Mouse (Mus musculus): ENCODE results near the gene Smpd3. TPM values are rescaled to one million over a fixed set of nuclear protein-coding genes. Genes with fewer than 3 reads are reported as not detected.

Gene Smpd3
- polyA plus RNA-seq, 2 experiments, result 11.2 to 17.5 TPM

- Histone ChIP-seq H3K27me3 (ENCODE audit: control insufficient read depth, insufficient read depth, low read length) (no peaks in the 10 kb centered on the region), H3K27ac (replicated peaks; ENCODE audit: low read depth, low read length) (no peak overlapping the region), H3K36me3 (ENCODE audit: control insufficient read depth, insufficient read depth, low read length) (peaks cover 3% of the 10 kb centered on the region; the same call in 1 of the 2 replicates), H3K4me3 (replicated peaks; ENCODE audit: low read length) (no peak overlapping the region), H3K9me3 (ENCODE audit: control insufficient read depth, low read length) (no peaks in the 10 kb centered on the region), H3K4me2 (replicated peaks; ENCODE audit: low read depth, low read length, severe bottlenecking) (no peak overlapping the region), H3K4me1 (ENCODE audit: control insufficient read depth, insufficient read depth, low read length) (no peaks in the 10 kb centered on the region), H3K9ac (ENCODE audit: low read depth, low read length, severe bottlenecking) (no peak overlapping the region)
- no peak for DNase-seq (ENCODE audit: low spot score)
- ATAC-seq (ENCODE audit: low FRiP score, low read depth), result no peak
- WGBS, result 94% methylated on average over 10 of the region's 10 CpGs
- TF ChIP-seq POLR2A (IDR thresholded peaks at IDR 0.05; ENCODE audit: borderline replicate concordance, extremely low read depth, insufficient read depth, insufficient read length), result no peak
Observed at GRCm38 (mm10) chr8:106259579-106260255, 78.1 kb downstream of the Smpd3 start.

DNA sequence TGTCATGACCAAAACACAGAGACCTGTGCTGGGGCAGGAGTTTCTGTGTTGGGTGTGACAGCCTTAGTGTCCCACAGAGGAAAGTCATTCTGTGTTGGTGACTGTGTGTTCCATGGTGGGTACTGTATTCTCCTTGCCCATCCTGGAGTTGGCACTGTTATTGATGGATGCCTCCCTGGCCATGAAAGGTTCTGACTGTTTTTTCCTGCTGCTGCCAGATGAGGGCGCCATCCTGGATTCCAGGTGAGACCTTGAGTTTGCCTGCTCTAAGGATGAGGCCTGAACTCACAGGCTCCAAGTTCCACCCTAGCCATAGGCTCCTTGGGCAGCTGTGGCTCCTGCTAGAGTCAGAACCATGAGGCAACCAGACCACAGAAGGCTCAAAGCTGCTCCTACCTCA, 79.6 kb downstream of the Smpd3 start:
- no peak for TF ChIP-seq POLR2A (IDR thresholded peaks at IDR 0.05; ENCODE audit: borderline replicate concordance, extremely low read depth, insufficient read depth, insufficient read length)
- Histone ChIP-seq H3K9ac (ENCODE audit: low read depth, low read length, severe bottlenecking) (no peak overlapping the region), H3K36me3 (ENCODE audit: control insufficient read depth, insufficient read depth, low read length) (peaks cover 10% of the 10 kb centered on the region), H3K9me3 (ENCODE audit: control insufficient read depth, low read length) (no peaks in the 10 kb centered on the region), H3K27ac (replicated peaks; ENCODE audit: low read depth, low read length) (no peak overlapping the region), H3K4me1 (ENCODE audit: control insufficient read depth, insufficient read depth, low read length) (no peaks in the 10 kb centered on the region), H3K4me3 (replicated peaks; ENCODE audit: low read length) (no peak overlapping the region), H3K27me3 (ENCODE audit: control insufficient read depth, insufficient read depth, low read length) (no peaks in the 10 kb centered on the region), H3K4me2 (replicated peaks; ENCODE audit: low read depth, low read length, severe bottlenecking) (no peak overlapping the region)
- no peak for ATAC-seq (ENCODE audit: low FRiP score, low read depth)
- WGBS, result 22% methylated on average over 1 of the region's 1 CpGs
- no peak for DNase-seq (ENCODE audit: low spot score)

- Histone ChIP-seq H3K4me1 (ENCODE audit: control insufficient read depth, insufficient read depth, low read length) (no peaks in the 10 kb centered on the region), H3K9ac (ENCODE audit: low read depth, low read length, severe bottlenecking) (no peak overlapping the region), H3K9me3 (ENCODE audit: control insufficient read depth, low read length) (no peaks in the 10 kb centered on the region), H3K4me3 (replicated peaks; ENCODE audit: low read length) (no peak overlapping the region), H3K27me3 (ENCODE audit: control insufficient read depth, insufficient read depth, low read length) (no peaks in the 10 kb centered on the region), H3K36me3 (ENCODE audit: control insufficient read depth, insufficient read depth, low read length) (peaks cover 80% of the 10 kb centered on the region), H3K27ac (replicated peaks; ENCODE audit: low read depth, low read length) (no peak overlapping the region), H3K4me2 (replicated peaks; ENCODE audit: low read depth, low read length, severe bottlenecking) (no peak overlapping the region)
- TF ChIP-seq POLR2A (IDR thresholded peaks at IDR 0.05; ENCODE audit: borderline replicate concordance, extremely low read depth, insufficient read depth, insufficient read length), result no peak
- ATAC-seq (ENCODE audit: low FRiP score, low read depth) (no peak), DNase-seq (ENCODE audit: low spot score) (no peak)
- WGBS, result 78% methylated on average over 4 of the region's 4 CpGs
Observed at GRCm38 (mm10) chr8:106250186-106250585, 87.6 kb downstream of the Smpd3 start.

- no peak for TF ChIP-seq POLR2A (IDR thresholded peaks at IDR 0.05; ENCODE audit: borderline replicate concordance, extremely low read depth, insufficient read depth, insufficient read length)
- Histone ChIP-seq H3K9ac (ENCODE audit: low read depth, low read length, severe bottlenecking) (no peak overlapping the region), H3K27me3 (ENCODE audit: control insufficient read depth, insufficient read depth, low read length) (no peaks in the 10 kb centered on the region), H3K4me2 (replicated peaks; ENCODE audit: low read depth, low read length, severe bottlenecking) (no peak overlapping the region), H3K4me1 (ENCODE audit: control insufficient read depth, insufficient read depth, low read length) (no peaks in the 10 kb centered on the region), H3K9me3 (ENCODE audit: control insufficient read depth, low read length) (no peaks in the 10 kb centered on the region), H3K27ac (replicated peaks; ENCODE audit: low read depth, low read length) (no peak overlapping the region), H3K4me3 (replicated peaks; ENCODE audit: low read length) (no peak overlapping the region), H3K36me3 (ENCODE audit: control insufficient read depth, insufficient read depth, low read length) (peaks cover 77% of the 10 kb centered on the region)
- 78% methylated on average over 5 of the region's 5 CpGs for WGBS
- ATAC-seq (ENCODE audit: low FRiP score, low read depth) (no peak), DNase-seq (ENCODE audit: low spot score) (no peak)
Observed at GRCm38 (mm10) chr8:106237106-106237505, 100.7 kb downstream of the Smpd3 start.

DNA sequence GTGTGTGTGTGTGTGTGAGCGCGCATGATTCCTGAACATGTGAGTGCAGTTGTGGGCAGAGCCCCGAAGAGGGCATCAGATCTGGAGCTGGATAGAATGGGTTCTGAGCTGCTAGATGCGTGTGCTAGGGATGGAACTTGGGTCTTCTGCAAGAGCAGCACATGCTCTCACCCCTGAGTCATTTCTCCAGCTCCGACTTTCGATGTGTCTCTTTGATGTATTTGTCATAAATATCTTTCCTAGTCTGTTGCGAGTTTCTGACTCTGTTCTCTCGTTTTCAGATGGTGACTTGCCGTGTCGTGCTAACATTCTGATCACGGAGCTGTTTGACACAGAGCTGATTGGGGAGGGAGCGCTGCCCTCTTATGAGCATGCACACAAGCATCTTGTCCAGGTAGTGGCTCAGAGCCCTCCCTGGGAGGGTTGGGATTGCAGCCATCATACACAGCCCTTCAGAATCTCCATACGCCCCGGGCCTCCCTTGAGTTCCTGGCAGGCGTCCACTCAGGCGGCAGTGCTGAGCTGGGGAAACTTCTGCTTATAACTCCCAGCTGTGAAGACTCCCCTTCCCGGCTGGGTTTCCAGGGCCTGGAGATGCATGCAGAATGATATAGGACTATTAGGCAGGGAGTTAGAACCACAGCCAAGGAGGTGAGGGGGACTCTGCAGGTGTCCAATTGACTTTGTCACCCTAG, 103.1 kb downstream of the Smpd3 start:
- no peaks in the 10 kb centered on the region for H3K4me1 ChIP-seq (ENCODE audit: control insufficient read depth, insufficient read depth, low read length)
- no peak overlapping the region for H3K4me3 ChIP-seq (replicated peaks; ENCODE audit: low read length)
- WGBS, result 87% methylated on average over 17 of the region's 17 CpGs
- H3K27ac ChIP-seq (replicated peaks; ENCODE audit: low read depth, low read length), result no peak overlapping the region
- H3K9me3 ChIP-seq (ENCODE audit: control insufficient read depth, low read length), result no peaks in the 10 kb centered on the region
- no peak overlapping the region for H3K4me2 ChIP-seq (replicated peaks; ENCODE audit: low read depth, low read length, severe bottlenecking)
- H3K36me3 ChIP-seq (ENCODE audit: control insufficient read depth, insufficient read depth, low read length), result peaks cover 74% of the 10 kb centered on the region
- DNase-seq (ENCODE audit: low spot score) (peak; percentile 4), ATAC-seq (ENCODE audit: low FRiP score, low read depth) (no peak)
- no peak overlapping the region for H3K9ac ChIP-seq (ENCODE audit: low read depth, low read length, severe bottlenecking)
- TF ChIP-seq POLR2A (IDR thresholded peaks at IDR 0.05; ENCODE audit: borderline replicate concordance, extremely low read depth, insufficient read depth, insufficient read length), result no peak
- H3K27me3 ChIP-seq (ENCODE audit: control insufficient read depth, insufficient read depth, low read length), result no peaks in the 10 kb centered on the region
